Mouse (Mus musculus): ENCODE results near the gene Vapb. TPM values are rescaled to one million over a fixed set of nuclear protein-coding genes. Genes with fewer than 3 reads are reported as not detected.

The Vapb gene
- polyA plus RNA-seq, 1 experiment from 2014 or later = 5.1 TPM

DNA sequence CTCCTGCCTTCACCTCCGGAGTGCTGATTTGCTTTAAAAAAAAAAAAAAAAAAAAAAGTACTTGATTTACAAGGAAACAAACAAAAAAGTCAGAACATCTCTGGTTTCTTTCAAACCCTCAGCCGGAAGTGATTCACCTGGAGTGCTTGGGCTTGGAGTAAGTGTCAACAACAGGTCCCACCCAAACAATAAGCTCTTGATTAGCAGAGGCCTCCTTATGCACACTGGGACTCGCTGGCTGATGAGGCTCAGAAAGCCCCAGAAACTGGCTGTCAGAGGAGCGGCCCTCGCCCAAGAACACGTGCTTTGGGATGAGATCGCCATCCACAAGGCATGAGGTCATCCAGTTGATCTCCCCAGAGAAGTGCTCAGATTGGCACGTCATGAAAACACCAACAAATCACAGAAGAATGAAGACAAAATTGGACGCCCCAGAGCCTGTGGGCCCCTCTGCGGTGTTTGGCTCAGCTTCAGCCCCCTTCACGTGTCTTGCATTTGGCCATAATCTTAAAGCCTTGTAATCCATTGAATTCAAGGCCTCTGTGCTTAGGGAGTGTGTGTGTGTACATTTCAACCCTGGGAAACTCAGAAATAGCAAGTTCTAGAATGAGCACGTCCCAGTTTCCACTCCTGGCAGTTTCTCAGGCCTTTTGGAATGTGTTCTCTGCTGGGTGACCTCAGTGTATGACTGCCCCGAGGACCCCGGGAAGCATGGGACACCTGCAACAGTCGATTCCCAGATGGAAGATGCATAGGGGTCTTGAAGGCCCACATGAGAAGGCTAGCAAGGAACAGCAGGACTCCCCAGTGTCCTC lies 72.9 kb downstream of the Vapb start:
- Histone ChIP-seq H3K27me3 (no peaks in the 10 kb centered on the region), H3K27ac (replicated peaks) (no peak overlapping the region), H3K4me2 (no peak overlapping the region), H3K9me3 (replicated peaks) (no peaks in the 10 kb centered on the region), H3K36me3 (replicated peaks) (no peaks in the 10 kb centered on the region), H3K9ac (no peak overlapping the region), H3K4me1 (replicated peaks) (no peaks in the 10 kb centered on the region), H3K4me3 (replicated peaks) (no peak overlapping the region)
- no peak for ATAC-seq (ENCODE audit: insufficient read depth)
- 66% methylated on average over 15 of the region's 15 CpGs for WGBS (ENCODE audit: insufficient replicate concordance)

DNA sequence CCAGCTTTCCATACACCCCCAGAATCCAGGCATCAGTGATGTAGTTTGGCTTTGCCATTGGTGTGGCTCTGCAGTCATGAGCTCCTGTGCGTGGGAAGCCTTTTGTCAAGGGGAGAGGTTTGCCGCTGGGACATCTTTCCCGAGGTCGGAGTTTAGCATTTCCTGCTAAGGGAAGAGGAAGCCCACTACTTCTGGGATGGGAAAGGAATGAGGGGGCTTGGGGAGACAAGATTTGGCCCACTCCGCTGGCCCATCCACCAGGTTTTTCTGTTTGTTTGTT lies 73.5 kb downstream of the Vapb start:
- Histone ChIP-seq H3K4me1 (replicated peaks) (no peaks in the 10 kb centered on the region), H3K27me3 (no peaks in the 10 kb centered on the region), H3K9me3 (replicated peaks) (no peaks in the 10 kb centered on the region), H3K36me3 (replicated peaks) (no peaks in the 10 kb centered on the region), H3K9ac (no peak overlapping the region), H3K4me3 (replicated peaks) (no peak overlapping the region), H3K27ac (replicated peaks) (no peak overlapping the region), H3K4me2 (no peak overlapping the region)
- 49% methylated on average over 5 of the region's 5 CpGs for WGBS (ENCODE audit: insufficient replicate concordance)
- ATAC-seq (ENCODE audit: insufficient read depth) = no peak

DNA sequence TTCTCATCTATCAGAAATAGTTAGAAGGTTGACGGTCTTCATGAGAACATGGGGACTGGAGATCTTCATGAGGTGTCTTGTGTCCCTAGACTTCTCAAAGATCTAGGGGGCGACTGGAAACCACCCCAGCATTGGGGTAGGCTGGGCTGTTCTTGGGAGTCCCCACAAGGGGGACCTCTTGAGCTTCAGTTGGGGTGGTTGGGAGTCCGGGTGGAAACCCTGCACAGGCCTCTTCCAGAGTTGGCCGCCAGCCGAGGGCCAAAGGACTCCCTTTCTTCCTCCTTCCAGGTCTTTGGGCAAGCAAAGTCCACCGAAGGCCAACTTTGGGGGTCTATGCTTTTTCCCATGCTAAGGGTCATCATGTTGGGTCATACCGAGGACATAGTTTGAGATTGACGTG lies 74.5 kb downstream of the Vapb start:
- WGBS (ENCODE audit: insufficient replicate concordance) = 55% methylated on average over 8 of the region's 8 CpGs
- Histone ChIP-seq H3K4me2 (no peak overlapping the region), H3K36me3 (replicated peaks) (no peaks in the 10 kb centered on the region), H3K4me1 (replicated peaks) (no peaks in the 10 kb centered on the region), H3K27ac (replicated peaks) (no peak overlapping the region), H3K9me3 (replicated peaks) (no peaks in the 10 kb centered on the region), H3K27me3 (no peaks in the 10 kb centered on the region), H3K9ac (no peak overlapping the region), H3K4me3 (replicated peaks) (no peak overlapping the region)
- ATAC-seq (ENCODE audit: insufficient read depth) = no peak

DNA sequence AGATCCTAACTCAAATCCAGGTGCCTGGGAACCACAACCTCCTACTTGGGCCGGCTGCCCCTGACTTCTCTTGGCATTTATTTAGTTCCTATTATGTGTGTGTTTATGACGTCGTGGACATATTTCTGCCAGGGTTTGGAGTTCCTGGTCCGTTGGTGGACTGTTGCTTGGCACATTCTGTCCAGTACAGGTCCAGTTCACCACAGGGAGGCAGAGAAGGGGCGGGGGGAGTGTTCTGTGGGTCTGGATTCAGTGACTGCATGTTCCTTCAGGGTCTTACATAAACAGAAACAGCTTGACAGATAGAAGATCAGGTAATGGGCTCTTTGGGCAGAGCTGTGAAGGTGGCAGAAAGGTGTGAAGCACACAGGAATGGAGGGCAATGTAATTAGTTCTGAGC lies 75.8 kb downstream of the Vapb start:
- H3K36me3 ChIP-seq (replicated peaks) = no peaks in the 10 kb centered on the region
- H3K27me3 ChIP-seq = no peaks in the 10 kb centered on the region
- H3K9ac ChIP-seq = no peak overlapping the region
- no peak overlapping the region for H3K27ac ChIP-seq (replicated peaks)
- WGBS (ENCODE audit: insufficient replicate concordance) = 59% methylated on average over 5 of the region's 5 CpGs
- H3K4me2 ChIP-seq = no peak overlapping the region
- no peaks in the 10 kb centered on the region for H3K9me3 ChIP-seq (replicated peaks)
- no peak overlapping the region for H3K4me3 ChIP-seq (replicated peaks)
- H3K4me1 ChIP-seq (replicated peaks) = no peaks in the 10 kb centered on the region
- no peak for ATAC-seq (ENCODE audit: insufficient read depth)

DNA sequence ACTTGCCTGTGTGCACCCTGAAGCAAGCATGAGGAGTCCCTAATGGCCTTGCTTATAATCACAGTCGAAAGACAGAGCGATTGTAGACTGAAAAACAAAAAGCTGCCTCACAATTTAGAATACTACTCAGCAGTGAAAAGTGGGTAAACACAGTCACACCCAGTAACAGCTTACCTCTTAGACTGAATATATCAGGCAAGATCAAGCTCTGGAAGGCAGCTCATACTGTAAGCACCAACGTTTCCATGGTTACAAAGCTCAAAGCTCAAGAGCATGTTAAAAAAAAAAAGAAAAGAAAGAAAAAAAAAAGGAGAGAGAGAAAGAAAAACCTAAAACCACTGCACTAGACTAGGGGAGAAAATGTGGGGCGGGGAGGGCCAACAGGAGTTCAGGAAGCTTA lies 89.0 kb downstream of the Vapb start:
- 59% methylated on average over 4 of the region's 4 CpGs for WGBS (ENCODE audit: insufficient replicate concordance)
- Histone ChIP-seq H3K27ac (replicated peaks) (no peak overlapping the region), H3K4me3 (replicated peaks) (no peak overlapping the region), H3K27me3 (no peaks in the 10 kb centered on the region), H3K9ac (no peak overlapping the region), H3K4me1 (replicated peaks) (no peaks in the 10 kb centered on the region), H3K9me3 (replicated peaks) (no peaks in the 10 kb centered on the region), H3K4me2 (no peak overlapping the region), H3K36me3 (replicated peaks) (no peaks in the 10 kb centered on the region)
- ATAC-seq (ENCODE audit: insufficient read depth) = no peak

- 81% methylated on average over 9 of the region's 9 CpGs for WGBS (ENCODE audit: insufficient replicate concordance)
- ATAC-seq (ENCODE audit: insufficient read depth) = no peak
- no peaks in the 10 kb centered on the region for H3K27me3 ChIP-seq
- H3K9me3 ChIP-seq (replicated peaks) = no peaks in the 10 kb centered on the region
- no peak overlapping the region for H3K27ac ChIP-seq (replicated peaks)
- H3K4me2 ChIP-seq = no peak overlapping the region
- H3K4me3 ChIP-seq (replicated peaks) = no peak overlapping the region
- H3K9ac ChIP-seq = no peak overlapping the region
- no peaks in the 10 kb centered on the region for H3K36me3 ChIP-seq (replicated peaks)
- H3K4me1 ChIP-seq (replicated peaks) = no peaks in the 10 kb centered on the region
Observed at GRCm38 (mm10) chr2:173827228-173827627, 89.9 kb downstream of the Vapb start.

DNA sequence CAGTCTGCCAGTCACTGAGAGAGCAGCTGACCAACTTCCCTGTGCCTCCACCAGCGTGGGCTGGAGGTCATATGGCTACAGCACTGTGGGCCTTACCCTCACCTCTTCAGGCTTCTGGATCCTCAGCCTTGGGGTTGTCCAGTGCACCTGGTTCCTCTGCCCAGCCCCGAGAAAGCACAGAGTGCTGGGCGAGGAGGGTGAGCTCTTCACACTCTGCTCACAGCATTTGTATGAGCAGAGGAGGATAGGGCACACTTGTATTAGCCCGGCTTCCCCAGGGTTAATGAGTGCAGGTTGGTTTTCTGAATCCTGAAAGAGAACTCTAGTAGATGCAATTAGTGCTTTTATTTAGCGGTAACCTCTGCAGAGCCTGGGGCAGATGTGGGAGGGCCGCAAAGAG lies 90.8 kb downstream of the Vapb start:
- H3K27me3 ChIP-seq = no peaks in the 10 kb centered on the region
- WGBS (ENCODE audit: insufficient replicate concordance) = 64% methylated on average over 6 of the region's 6 CpGs
- H3K4me2 ChIP-seq = no peak overlapping the region
- H3K4me3 ChIP-seq (replicated peaks) = no peak overlapping the region
- no peaks in the 10 kb centered on the region for H3K36me3 ChIP-seq (replicated peaks)
- no peak overlapping the region for H3K27ac ChIP-seq (replicated peaks)
- H3K9ac ChIP-seq = no peak overlapping the region
- no peak for ATAC-seq (ENCODE audit: insufficient read depth)
- H3K9me3 ChIP-seq (replicated peaks) = no peaks in the 10 kb centered on the region
- no peaks in the 10 kb centered on the region for H3K4me1 ChIP-seq (replicated peaks)

- Histone ChIP-seq H3K36me3 (replicated peaks) (no peaks in the 10 kb centered on the region), H3K9ac (no peak overlapping the region), H3K27me3 (no peaks in the 10 kb centered on the region), H3K4me1 (replicated peaks) (no peaks in the 10 kb centered on the region), H3K4me2 (no peak overlapping the region), H3K4me3 (replicated peaks) (no peak overlapping the region), H3K9me3 (replicated peaks) (no peaks in the 10 kb centered on the region), H3K27ac (replicated peaks) (no peak overlapping the region)
- WGBS (ENCODE audit: insufficient replicate concordance) = 54% methylated on average over 7 of the region's 7 CpGs
- ATAC-seq (ENCODE audit: insufficient read depth) = no peak
Observed at GRCm38 (mm10) chr2:173832828-173833492, 95.6 kb downstream of the Vapb start.

Small RNA genes within 50 kb of the gene (microRNA-seq; reads per million reads assigned to microRNA genes)
- gene Mir6340 = not detected

Other genes with a start within 250 kb of the Vapb start
- not detected in 2 replicates for gene 1700021F07Rik, start 214.9 kb upstream of the Vapb start, polyA plus RNA-seq (2015; fragmentation: Nextera tagmentation; extraction: Ambion mirVana)
- not detected in 2 replicates for gene Ankrd60, start 159.1 kb upstream of the Vapb start, polyA plus RNA-seq (2015; fragmentation: Nextera tagmentation; extraction: Ambion mirVana)
- 14.6 and 15.1 TPM in 2 replicates for gene Rab22a, start 77.8 kb upstream of the Vapb start, polyA plus RNA-seq (2015; fragmentation: Nextera tagmentation; extraction: Ambion mirVana)
- gene 1700010B08Rik, start 18.1 kb upstream of the Vapb start, polyA plus RNA-seq (2015; fragmentation: Nextera tagmentation; extraction: Ambion mirVana) = not detected in 2 replicates

Measured in liver, embryonic 15.5 days (tissue).